Mouse (Mus musculus): ENCODE results near the gene Rnf227. TPM values are rescaled to one million over a fixed set of nuclear protein-coding genes. Genes with fewer than 3 reads are reported as not detected.
"Not testable (repeated sequence)": the region's sequence is repeated elsewhere in the genome, so short reads cannot be mapped to it uniquely, and the experiment has no call there.

The Rnf227 gene
- 1.3 to 3.6 TPM (median 1.5 TPM) in 3 replicates for total RNA-seq (2017)

- peak; percentile 34 for ATAC-seq (replicated peaks; ENCODE audit: insufficient number of reproducible peaks, low FRiP score, low TSS enrichment, poor library complexity, severe bottlenecking)
Measured at GRCm38 (mm10) chr11:69340161-69341131, at the start of gene Rnf227. Gene Rnf227, plus strand, starts transcription at chr11:69340461.

DNA sequence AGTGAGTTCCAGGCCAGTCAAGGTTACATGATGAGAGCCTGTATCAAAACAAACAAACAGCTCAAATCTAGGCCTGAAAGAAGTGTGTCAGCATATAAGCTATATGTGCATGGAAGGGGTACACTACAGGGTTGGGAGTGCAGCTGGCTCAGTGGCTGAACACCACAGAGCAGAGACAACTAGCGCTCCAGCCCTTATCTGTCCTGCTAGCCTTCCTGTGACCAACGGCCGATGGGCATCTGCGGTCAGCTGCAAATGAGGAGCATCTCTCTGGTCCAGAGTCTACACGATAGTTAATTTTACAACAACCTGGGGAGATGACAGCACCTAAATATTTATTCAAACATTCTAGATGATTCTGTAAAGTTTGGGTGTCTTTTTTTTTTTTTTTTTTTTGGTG is 49.1 kb upstream of the Rnf227 start:
- no peak for ATAC-seq (replicated peaks; ENCODE audit: insufficient number of reproducible peaks, low FRiP score, low TSS enrichment, poor library complexity, severe bottlenecking)

GRCm38 (mm10) chr11:69295286-69295685 is 45.0 kb upstream of the Rnf227 start:
- no peak for ATAC-seq (replicated peaks; ENCODE audit: insufficient number of reproducible peaks, low FRiP score, low TSS enrichment, poor library complexity, severe bottlenecking)

DNA sequence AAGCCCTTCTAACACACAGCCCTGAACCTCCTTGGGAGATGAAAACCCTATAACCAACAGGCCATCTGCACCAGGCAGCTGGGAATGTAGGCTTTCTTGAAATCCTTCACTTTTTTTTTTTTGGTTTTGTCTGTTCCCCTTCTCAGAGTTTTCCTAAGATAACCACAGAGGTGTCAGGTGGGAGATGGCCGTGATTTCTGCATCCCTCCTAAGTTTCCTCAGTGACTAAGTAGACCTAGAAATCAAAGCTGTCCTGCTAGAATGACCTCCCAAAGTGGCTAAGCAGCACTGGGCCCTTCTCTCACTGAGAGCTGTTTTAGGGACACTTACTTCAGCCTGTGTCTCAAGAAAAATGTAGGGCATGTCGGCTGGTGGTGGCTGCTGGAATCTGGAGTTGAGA is 42.5 kb upstream of the Rnf227 start:
- ATAC-seq (replicated peaks; ENCODE audit: insufficient number of reproducible peaks, low FRiP score, low TSS enrichment, poor library complexity, severe bottlenecking) = no peak

DNA sequence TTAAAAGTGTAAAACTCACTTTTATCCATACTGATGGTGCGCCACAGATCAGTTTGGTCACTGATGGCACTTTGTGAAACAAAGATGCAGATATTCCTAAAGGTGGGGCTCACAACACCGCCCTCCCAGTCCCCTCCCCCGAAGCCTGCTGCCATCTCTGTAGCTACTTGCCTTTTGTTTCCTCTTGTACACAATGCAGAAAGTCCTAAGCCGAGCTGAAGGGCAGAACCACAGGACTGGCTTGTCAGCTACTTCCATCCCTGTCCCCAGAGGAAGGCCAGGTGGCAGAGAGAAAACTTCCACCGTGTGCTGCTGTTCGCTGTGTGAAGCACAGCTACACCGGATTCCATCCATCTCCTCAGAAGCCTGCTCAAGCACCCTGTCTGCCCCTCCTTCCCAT is 42.0 kb upstream of the Rnf227 start:
- ATAC-seq (replicated peaks; ENCODE audit: insufficient number of reproducible peaks, low FRiP score, low TSS enrichment, poor library complexity, severe bottlenecking) = no peak

DNA sequence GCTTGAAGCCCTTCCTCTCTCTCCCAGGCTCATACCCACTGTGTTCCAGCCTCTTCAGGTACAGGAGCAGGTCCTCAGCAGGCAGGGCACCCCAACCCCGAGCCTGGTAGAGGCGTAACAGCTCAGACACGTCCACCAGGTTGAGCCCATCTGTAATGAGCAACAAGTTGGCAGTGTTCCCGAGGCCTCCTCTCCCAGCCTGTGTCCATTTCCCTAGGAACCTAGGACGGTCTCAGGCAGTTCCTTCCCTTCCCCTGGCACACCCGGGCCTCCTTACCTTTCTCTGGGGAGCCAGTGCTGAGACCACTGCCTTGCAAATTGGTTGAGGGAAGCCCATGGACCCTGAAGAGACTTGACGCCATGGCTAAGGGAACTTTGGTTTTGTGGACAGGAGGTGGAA is 37.4 kb upstream of the Rnf227 start:
- no peak for ATAC-seq (replicated peaks; ENCODE audit: insufficient number of reproducible peaks, low FRiP score, low TSS enrichment, poor library complexity, severe bottlenecking)

DNA sequence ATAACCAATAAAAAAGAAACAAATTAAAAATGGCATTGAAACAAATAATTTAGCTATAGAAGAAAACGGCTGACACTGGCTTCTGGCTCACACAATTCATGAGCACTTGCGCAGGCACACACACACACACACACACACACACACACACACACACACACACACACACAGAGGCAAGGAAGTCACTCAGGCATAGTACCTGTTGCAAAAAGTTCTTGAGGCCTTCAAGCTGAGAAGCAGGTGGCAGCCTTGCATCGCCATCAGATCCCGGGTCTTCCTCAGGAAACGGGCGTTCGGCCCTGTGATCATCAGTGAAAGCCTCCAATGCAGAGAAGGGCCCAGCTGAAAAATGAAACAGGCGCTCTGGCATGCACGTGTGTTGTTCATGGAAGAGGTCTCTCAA is 35.0 kb upstream of the Rnf227 start:
- ATAC-seq (replicated peaks; ENCODE audit: insufficient number of reproducible peaks, low FRiP score, low TSS enrichment, poor library complexity, severe bottlenecking) = no peak

DNA sequence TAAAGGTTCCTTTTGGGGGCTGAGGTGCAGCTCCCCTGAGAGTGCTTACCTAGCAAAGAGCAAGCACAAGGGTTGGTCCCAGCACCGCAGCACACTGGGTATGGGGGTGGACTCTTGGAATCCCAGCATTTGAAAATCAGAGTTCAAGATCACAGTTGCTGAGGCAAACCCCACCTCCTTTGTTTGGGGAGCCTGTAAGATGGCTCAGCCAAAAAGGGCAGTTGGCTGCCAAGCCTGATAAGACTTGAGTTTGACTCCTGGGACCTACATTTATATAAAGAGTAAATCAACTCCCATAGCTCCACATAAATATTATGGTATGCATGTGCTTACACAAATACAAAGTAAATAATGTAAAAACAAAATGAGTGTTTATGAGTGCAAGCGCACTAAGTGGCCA is 34.2 kb upstream of the Rnf227 start:
- no peak for ATAC-seq (replicated peaks; ENCODE audit: insufficient number of reproducible peaks, low FRiP score, low TSS enrichment, poor library complexity, severe bottlenecking)

- ATAC-seq (replicated peaks; ENCODE audit: insufficient number of reproducible peaks, low FRiP score, low TSS enrichment, poor library complexity, severe bottlenecking) = no peak
Measured at GRCm38 (mm10) chr11:69311266-69311665, 29.0 kb upstream of the Rnf227 start.

GRCm38 (mm10) chr11:69316361-69316760 is 23.9 kb upstream of the Rnf227 start:
- ATAC-seq (replicated peaks; ENCODE audit: insufficient number of reproducible peaks, low FRiP score, low TSS enrichment, poor library complexity, severe bottlenecking) = no peak

GRCm38 (mm10) chr11:69318000-69318399 is 22.3 kb upstream of the Rnf227 start:
- not testable (repeated sequence) for ATAC-seq (replicated peaks; ENCODE audit: insufficient number of reproducible peaks, low FRiP score, low TSS enrichment, poor library complexity, severe bottlenecking)

- ATAC-seq (replicated peaks; ENCODE audit: insufficient number of reproducible peaks, low FRiP score, low TSS enrichment, poor library complexity, severe bottlenecking) = no peak
Measured at GRCm38 (mm10) chr11:69321580-69321979, 18.7 kb upstream of the Rnf227 start.

DNA sequence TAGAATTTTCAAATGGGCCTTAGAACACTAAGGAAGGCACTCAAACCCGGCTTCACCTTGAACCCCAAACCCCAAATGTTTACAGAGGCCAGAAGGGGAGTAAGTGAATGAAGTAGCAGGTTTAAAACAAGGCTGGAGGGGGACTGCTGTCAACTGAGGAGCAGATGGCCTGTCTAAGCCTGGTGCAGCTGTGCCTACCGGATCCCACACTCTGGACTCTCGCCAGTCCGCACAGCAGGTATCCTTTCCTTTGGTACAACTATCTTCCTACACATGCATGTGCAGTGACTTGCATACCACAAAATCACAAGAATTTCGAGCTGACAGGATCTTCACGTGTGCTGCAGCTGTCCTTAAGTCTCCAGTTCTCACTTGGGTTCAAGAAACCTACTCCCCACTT is 18.3 kb upstream of the Rnf227 start:
- ATAC-seq (replicated peaks; ENCODE audit: insufficient number of reproducible peaks, low FRiP score, low TSS enrichment, poor library complexity, severe bottlenecking) = no peak

DNA sequence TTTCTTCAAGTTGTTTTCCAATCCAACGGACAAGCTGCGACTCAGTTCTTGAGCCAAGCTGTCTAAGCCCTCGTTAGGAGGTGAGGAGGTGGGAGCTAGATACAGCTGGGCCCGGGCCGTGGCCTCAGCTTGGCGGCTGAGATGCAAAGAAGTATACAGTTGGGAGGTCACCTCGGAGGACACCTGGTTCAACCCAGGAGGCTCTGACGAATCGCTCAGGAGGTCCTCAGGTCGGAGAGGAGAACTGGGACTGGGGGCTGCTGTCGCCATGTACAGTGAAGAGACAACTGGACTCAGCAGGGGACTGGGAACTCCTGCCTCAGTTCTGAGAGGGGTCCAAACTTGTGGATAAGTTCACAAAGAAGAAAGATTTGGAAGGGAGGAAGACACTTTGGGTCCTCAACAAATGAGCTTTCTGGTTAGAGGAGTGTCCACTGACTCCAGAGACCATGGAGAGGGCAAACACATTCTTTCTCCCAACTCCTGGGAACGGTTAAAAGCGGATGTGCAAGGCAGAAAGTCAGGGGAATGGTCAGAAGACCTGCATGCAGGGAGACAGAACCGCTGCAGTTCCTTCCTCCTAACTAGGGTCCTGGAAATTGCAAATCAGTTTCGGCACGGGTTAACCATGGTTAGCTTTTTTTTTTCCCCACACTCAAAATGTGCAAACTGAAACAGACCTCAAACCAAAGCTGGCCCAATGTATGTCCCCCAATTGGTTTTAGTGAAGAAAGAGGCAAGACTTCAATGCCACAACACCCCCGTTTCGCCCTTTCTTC is 17.4 kb upstream of the Rnf227 start:
- ATAC-seq (replicated peaks; ENCODE audit: insufficient number of reproducible peaks, low FRiP score, low TSS enrichment, poor library complexity, severe bottlenecking) = no peak

GRCm38 (mm10) chr11:69323667-69324111 is 16.6 kb upstream of the Rnf227 start, which contains the start of the genes Cntrob and Trappc1:
Gene Cntrob, minus strand, starts transcription at chr11:69323775.
Gene Trappc1, plus strand, starts transcription at chr11:69323980.
- peak; percentile 91 for ATAC-seq (replicated peaks; ENCODE audit: insufficient number of reproducible peaks, low FRiP score, low TSS enrichment, poor library complexity, severe bottlenecking)

DNA sequence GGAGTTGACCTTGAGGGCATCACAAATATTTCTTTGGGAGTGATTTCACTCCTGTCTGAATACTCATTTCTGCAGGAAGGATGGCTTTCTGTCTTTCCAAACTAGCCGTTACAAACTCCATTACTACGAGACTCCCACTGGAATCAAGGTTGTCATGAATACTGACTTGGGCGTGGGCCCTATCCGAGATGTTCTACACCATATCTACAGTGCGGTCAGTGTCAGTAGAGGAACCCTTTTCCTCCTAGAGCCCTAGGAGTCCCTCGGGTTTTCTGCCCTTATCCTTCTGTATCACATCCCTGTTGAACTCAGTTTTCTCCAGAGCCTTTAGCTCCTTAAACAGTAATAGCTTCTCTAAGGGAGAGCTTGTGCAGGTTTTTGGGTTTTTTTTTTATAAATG is 15.5 kb upstream of the Rnf227 start:
- no peak for ATAC-seq (replicated peaks; ENCODE audit: insufficient number of reproducible peaks, low FRiP score, low TSS enrichment, poor library complexity, severe bottlenecking)

DNA sequence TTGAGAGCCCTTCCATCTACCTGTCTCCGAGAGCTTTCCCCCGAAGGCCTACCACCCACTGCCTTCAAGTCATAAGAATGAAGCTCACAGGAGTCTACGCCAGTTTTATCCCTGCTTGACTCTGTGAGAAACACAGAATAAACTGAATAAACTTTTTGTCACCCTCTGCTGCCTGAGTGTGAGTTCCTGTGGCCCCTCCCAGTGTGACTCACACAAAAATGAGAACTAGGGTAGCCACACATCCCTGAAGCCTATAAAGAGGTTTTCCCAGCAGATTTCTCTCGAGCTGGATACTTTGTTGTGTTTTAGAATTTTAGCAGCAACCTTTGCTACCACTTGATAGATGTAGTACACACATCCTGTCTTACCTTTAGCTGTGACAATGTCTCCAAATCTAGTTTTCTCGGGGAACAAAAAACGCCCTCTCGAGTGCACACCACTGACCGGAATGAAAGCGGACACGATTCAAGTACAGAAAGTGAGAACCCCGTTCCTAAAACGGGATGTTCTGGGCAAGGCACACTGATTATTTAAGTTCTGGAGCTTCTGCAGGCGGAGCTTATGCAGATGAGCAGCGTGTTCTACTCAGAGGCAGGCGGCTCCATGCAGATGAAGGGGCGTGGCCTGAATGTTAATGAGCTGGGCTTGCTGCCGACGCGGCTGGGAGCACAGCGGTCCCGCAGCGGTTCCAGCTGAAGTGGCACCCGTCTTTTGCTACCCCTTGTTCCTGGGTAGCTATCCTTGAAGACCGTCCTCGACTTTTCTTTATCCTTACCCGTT is 14.4 kb upstream of the Rnf227 start, which contains the start of gene Kcnab3:
TSS of gene Kcnab3 (plus strand) at position 631 of the 780 bp plus-strand sequence.
- ATAC-seq (replicated peaks; ENCODE audit: insufficient number of reproducible peaks, low FRiP score, low TSS enrichment, poor library complexity, severe bottlenecking) = peak; percentile 80

GRCm38 (mm10) chr11:69326408-69327156 is 13.7 kb upstream of the Rnf227 start:
- no peak for ATAC-seq (replicated peaks; ENCODE audit: insufficient number of reproducible peaks, low FRiP score, low TSS enrichment, poor library complexity, severe bottlenecking)

Data from monocyte, adult 5-6 weeks (primary cell).